Mouse (Mus musculus) ovary, postnatal 10 days (tissue): ENCODE results near the gene Rara.

Experiments used
- DNase-seq: peaks from one replicate; pipeline ENCODE4 v3.0.0; 2022; ENCODE audit warnings: low spot score

Rara gene

GRCm38 (mm10) chr11:98953835-98954320, 26.3 kb downstream of the Rara start:
- DNase-seq: no peak

DNA sequence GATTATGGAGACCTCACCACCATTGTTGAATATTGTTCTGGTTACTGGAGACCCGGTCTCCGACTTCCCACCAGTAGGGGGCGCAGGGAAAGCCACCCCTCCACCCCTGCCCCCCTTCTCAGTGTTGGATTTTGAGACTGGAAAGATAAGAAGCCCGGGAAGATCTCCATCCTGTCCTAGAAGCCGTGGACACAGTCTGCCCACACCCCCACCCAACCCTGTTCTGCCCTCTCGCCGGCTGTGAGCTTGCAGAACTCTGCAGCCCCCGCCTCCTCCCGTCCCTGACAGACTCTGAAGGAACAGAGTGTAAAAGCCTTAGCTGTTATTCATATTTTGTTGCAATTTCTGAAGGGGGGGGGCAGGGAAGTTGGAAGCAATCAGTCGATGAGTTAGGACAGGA, 26.8 kb downstream of the Rara start:
- DNase-seq: peak; percentile 41

DNA sequence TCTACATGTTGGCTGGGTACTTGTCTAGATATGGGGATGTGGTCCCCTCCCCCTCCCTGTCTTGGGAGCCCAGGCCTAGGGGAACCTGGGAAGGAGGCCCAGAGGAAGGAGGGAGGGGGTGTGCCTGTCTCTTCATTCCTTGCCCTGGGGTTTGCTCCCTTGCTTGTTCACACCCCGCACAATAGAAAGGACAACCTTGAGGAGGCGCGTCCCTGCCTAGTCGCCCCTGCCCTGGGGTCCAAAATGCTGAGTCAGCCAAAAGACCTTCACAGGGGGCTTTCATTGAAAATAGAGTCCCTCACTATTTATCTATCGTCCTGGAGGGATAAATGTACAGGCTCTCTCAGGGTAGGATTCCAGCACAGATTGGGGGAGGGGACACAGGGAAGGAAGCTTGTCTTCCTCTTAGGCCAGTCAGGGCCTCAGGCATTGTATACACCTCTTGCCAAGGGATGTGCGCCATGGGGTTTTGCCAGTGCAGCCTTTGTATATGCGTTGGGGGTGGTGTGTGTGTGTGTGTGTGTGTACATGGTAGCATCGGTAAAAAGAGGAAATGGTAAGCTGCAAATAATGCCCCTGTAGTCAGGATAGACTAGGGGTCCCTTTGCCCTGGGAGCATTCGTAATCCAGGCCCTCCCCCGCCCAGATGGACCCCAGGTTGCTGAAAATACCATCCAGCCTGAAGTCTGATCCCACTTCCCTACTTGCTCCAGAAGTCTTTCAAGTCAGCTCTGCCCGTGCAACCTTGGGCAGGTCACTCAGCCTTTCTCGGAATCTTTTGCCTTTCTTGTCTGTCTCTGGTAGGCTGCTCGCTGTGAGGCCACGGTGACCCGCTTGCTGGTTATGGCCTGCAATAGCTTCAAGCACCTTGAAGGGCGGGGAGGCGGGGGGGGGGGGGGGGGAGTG, 27.4 kb downstream of the Rara start:
- no peak for DNase-seq

- DNase-seq: no peak
Measured at GRCm38 (mm10) chr11:98955707-98956235, 28.2 kb downstream of the Rara start.

GRCm38 (mm10) chr11:98956340-98956739, 28.7 kb downstream of the Rara start:
- no peak for DNase-seq

DNA sequence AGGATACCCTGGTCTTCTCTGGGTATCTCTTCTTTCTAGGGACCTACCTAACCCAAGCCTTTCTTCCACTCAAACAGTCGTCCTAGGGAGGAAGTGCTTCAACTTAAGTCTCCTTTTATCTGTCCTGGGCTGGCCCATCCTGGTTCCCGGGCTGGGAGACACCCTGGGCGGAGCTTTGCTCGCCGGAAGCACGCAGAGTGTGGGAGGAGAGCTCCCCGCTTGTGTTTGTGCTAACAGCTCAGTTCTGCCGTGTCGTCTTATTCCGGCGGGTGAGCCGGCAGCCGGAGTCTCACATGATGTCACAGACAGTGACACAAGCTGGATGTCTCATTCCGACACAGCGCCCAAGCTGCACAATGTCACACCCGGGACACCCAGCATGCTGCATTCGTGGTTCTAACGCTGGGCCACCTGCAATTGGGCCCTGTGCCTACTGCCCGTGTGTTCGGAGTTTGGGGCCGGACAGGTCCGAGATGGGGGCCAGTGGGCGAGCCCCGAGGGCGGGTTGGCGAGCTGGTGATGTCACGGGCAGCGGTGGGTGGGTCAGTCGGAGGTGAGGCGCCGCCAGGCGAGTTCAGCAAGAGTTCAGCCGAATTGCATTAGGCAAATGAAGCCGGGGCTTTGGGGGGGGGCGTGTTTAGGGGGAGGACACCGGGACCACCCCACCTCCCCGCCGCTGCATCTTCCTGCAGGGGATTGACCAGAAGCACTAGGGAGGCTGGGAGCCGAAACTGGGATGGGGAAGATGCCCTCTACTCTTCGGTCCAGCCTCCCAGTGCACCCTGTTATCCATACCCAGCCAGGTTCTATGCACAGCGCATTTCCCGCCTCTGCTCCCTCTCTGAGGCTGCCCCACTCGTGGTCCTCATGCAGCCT, 32.1 kb downstream of the Rara start:
- DNase-seq: no peak

GRCm38 (mm10) chr11:98960313-98960906, 32.8 kb downstream of the Rara start:
- peak; percentile 72 for DNase-seq

- no peak for DNase-seq
Measured at GRCm38 (mm10) chr11:98961051-98961592, 33.5 kb downstream of the Rara start.

DNA sequence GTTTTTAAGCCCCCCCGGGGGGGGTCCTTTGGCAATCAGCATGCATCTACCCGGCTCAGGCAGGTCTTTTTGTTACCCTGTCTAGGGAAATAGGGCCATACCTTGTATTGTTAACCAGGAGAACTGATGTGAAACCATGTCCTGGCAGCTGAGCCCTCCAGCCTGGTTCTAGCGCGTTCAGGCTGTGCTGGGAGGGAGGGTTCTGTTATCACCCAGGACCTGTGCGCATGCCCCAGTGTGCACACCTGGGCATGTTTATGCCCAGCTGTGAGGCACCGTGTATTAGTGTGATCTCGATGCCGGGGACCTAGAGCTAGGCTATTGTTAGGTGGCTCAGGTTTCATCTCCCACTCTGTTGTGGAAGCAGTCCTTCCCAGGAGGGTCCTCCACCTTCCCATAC, 34.1 kb downstream of the Rara start:
- DNase-seq: no peak

DNA sequence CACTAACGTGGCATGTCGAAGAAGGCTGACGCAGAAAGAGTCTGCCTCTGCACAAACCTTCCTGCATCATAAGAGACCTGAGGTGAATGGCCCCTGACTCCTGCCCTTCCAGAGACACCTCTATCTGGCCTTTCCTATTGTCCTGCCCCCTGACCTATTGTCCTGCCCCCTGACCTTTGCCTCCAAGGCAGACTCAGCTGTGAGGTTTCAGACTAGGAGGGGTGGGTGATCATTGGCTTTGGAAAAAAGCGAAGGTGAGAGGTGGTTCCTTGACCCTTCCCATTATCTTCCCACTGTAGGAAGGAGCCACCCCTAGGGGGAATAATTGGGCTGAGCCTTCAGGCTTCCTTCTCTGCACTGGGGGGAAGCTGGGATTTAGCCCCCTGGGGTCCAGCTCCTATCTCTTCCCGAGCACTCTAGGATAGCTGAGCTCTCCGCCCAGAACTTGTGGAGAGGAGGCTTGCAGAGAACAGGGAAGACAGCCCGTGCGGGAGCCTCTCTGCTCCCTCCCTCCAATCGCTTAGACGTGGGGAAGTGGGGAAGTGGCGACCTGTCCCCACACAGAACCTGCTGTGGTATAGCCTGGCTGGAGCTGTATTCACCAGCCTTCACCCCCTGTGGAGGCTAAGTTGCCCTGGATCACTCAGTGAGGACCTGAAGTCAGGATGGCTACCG, 34.9 kb downstream of the Rara start:
- no peak for DNase-seq

DNA sequence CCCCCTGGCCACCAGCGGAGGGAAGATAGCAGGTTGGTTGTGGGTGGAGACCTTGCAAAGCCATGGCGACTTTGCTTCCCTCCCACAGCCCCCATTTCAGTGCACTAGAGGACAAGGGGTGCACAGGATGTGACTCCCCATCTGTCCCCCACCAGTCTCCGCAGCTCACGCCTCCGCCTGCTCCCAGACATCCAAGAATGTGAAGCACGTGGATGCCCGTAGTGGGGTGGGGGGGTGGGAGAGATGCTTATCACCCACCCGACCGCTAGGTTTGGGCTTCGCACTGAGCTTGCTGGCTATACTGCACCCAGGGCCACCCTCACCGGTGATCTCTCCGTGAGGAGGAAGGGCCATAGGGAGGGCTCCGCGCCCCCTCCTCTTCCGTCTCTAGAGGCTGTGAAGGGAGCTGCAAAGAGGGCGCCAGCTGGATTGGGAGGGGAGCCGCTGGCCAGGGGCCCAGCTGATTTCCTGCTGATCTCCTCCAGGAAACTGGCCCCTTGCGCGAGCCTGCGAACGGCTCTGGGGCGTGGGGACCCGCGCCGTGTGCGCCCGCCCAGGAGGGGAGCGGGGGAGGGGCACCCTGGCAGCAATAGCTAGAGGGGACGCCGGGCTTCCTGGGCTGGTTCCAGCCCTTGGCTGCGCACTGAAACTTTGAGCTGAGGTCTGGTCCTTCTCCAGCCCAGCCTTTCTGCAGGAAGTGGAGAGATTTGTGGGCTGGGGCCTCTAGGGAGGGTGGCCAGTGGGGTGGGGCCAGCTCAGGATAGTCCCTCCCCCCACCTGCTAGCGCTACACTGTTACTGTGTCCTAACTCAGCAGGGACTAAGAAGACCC, 35.8 kb downstream of the Rara start:
- peak; percentile 78 for DNase-seq

DNA sequence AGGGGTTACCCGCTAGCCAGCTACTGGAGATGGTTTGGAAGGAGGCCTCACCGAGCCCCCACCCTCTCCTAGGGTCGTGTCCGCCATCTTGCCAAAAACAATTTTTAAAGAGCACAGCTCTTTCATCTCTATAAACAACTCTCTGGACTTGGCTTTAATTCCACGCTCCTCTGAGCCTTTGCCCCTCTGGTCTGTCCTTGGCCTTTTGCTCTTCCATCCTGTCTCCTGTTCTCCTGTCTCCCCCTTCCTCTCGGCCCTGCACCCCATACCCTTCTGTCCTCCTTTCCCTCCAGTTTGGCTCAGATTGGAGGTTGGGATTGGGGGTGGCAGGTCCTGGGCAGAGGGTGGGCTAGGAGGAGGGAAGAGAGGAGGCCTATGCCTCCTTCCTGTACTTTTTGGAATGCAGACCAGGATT, 36.6 kb downstream of the Rara start:
- DNase-seq: no peak

GRCm38 (mm10) chr11:98964616-98965415, 37.2 kb downstream of the Rara start:
- no peak for DNase-seq

DNA sequence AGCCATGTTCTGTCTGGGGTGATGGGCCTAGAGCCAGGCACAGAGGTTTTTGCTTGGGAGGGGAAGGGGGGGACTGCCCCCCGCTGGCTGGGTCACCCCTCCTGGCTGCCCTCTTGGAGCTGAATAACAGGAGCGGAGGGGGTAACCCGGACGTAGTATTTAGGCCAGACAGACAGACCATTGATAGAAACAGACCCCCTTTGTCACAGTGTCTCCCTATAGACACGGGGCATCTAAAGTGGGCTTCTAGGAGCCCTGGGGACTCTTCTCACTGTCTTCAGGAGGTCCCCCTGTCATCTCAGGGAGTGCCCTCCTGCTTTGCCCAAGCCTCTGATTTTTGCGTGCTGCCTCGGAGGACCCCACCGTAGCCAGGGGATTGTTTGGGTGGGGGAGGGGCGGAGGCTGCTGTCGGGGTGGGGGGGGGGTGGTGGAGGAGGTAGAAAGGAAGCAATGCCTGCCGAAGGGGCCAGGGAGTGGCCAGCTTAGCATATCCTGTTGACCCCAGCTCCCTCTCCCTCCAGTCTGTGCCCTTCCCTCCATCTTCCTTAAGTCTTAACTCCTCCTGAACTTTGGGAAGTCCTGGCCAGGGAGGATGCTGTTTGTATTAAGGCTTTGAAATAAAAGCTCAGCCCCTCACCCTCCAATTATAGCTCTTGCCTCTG, 37.9 kb downstream of the Rara start:
- no peak for DNase-seq

- peak; percentile 72 for DNase-seq
Measured at GRCm38 (mm10) chr11:98966499-98967141, 39.0 kb downstream of the Rara start.

- DNase-seq: no peak
Measured at GRCm38 (mm10) chr11:98968079-98968478, 40.5 kb downstream of the Rara start.

- DNase-seq: no peak
Measured at GRCm38 (mm10) chr11:98968716-98969495, 41.3 kb downstream of the Rara start.

DNA sequence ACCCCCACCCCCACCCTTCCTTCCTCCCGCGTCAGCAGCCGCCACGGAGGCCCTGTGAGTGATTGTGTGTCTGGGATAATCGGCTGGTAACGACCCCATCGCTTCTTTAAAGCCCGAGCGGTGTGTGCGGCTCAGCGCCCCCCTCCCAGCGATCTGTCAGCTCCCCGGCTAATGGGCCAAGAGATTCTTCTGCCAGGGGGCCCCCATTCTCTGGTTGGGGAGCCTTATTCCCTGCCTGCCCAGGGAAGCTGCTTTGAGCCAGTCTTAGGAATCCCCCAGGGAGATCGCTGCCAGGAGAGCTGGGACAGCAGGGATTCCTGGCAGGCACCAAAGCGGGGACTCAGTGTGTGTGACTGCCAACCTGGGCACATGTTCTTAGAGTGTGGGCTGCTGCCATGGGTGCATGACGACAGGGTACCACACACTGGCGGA, 41.9 kb downstream of the Rara start:
- DNase-seq: no peak
